Mouse (Mus musculus): Measurements from ENCODE around the gene Astl. TPM values are rescaled to one million over a fixed set of nuclear protein-coding genes. Genes with fewer than 3 reads are reported as not detected.

Astl gene
- polyA plus RNA-seq, 1 experiment from 2014 or later: not detected

DNA sequence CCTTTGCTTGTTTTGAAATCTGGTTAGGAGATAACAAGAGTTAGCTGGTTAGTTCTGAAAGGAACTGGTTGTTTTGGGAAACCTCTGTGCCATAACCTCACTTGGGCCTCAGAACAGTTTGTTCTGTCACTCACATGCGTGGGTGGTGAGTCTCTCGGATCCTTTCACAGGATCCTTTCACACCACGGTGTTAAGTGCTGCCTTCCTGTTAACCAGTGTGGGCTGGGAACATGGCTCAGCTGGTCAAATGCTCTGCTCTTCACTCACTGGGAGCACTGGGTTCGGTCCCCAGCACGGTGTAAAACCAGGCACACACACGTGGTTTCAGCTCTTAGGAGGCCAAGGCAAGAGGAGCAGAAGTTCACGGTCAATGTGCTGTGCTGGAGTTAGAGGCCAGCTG is 14.0 kb upstream of the Astl start:
- Histone ChIP-seq H3K9ac (no peak overlapping the region), H3K9me3 (replicated peaks) (no peaks in the 10 kb centered on the region), H3K4me3 (replicated peaks) (no peak overlapping the region), H3K36me3 (no peaks in the 10 kb centered on the region), H3K4me2 (no peak overlapping the region), H3K27ac (no peak overlapping the region), H3K27me3 (no peaks in the 10 kb centered on the region), H3K4me1 (replicated peaks) (peaks cover 23% of the 10 kb centered on the region)
- no peak for ATAC-seq (ENCODE audit: low read depth)
- 43% methylated on average over 7 of the region's 7 CpGs for WGBS (ENCODE audit: insufficient replicate concordance)
- DNase-seq: no peak

DNA sequence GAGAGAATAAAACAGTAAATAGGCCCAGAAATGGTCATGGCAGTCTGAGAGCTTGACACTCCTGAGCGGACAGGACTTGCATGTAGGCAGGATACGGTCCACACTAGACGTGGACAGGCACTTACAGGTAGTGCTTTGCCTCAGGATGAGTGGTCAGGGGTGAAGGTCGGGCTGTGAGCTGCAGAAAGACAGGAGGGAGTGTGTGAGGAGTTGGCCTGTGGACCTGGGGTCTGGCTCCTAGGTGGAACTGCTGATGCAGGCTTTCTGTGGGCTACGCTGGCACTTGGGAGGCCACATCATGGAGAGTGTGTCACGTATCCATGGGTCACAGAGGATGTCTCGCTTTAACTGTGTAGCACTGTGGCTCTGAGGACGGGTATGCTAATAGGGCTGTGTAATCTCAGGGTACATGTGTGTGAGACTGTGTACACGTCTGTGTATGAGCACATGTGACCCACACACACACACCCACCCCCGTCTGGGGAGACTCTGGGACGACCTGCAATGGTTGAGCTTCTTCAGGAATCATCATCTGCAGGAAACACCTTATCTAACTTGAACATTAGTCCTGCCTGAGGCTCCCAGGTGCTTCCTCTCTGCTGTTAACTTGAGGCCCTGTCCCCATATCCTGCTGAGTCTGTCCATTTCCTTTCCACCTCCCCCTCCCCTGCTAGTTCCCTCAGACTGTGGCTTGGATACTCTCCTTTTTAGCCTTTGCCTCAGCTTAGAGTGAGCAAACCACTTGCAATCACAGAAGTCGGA is 10.2 kb upstream of the Astl start:
- no peak overlapping the region for H3K4me3 ChIP-seq (replicated peaks)
- peak overlapping the region; percentile 22; the same call in 1 of the 2 replicates for H3K9ac ChIP-seq
- no peaks in the 10 kb centered on the region for H3K36me3 ChIP-seq
- WGBS (ENCODE audit: insufficient replicate concordance): 32% methylated on average over 12 of the region's 12 CpGs
- peaks cover 6% of the 10 kb centered on the region; the same call in 1 of the 2 replicates for H3K27me3 ChIP-seq
- DNase-seq: peak; percentile 27
- ATAC-seq (ENCODE audit: low read depth): peak; percentile 65
- peaks cover 36% of the 10 kb centered on the region for H3K4me1 ChIP-seq (replicated peaks)
- peak overlapping the region; percentile 13; the same call in 1 of the 2 replicates for H3K27ac ChIP-seq
- H3K9me3 ChIP-seq (replicated peaks): no peaks in the 10 kb centered on the region
- no peak overlapping the region for H3K4me2 ChIP-seq

DNA sequence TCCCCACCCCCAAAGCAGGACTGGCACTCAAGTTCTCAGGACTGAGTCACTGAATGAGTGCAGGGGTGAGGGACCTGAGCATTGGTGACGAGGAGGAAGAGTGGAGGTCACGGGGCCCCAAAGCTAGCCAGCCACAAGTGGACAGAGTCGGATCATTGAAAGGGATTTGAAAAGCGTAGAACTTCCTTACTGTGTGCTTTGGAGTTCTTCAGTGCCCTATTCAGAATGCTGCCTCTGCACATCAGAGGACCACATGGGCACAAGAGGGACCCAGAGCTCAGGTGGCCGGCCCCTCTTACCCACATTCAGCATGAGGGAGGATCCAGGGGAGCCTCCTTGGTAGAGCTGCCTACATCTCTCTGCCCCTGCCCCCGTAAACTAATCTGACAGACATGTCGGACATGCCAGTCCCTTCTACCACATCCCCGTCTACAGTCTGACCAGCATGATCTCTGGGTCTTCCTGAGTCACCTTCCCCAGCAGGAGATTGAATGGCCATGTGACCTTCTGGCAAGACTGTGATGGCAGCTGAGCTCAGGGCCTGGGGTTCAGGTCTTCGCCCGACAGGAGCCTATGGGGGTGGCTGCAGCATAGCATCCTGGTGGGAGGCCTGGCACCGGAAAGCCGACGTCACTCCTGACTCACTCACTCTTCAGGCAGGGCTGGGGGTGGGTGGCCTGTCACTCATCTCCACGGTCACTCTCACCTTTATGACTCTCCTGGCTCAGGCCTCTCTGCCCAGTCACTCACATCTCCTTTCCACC is 5.5 kb upstream of the Astl start:
- no peaks in the 10 kb centered on the region for H3K36me3 ChIP-seq
- no peak overlapping the region for H3K9ac ChIP-seq
- peaks cover 43% of the 10 kb centered on the region for H3K27me3 ChIP-seq
- no peaks in the 10 kb centered on the region for H3K9me3 ChIP-seq (replicated peaks)
- 53% methylated on average over 14 of the region's 14 CpGs for WGBS (ENCODE audit: insufficient replicate concordance)
- peaks cover 72% of the 10 kb centered on the region for H3K4me1 ChIP-seq (replicated peaks)
- DNase-seq (no peak), ATAC-seq (ENCODE audit: low read depth) (no peak)
- H3K4me2 ChIP-seq: no peak overlapping the region
- no peak overlapping the region for H3K4me3 ChIP-seq (replicated peaks)
- no peak overlapping the region for H3K27ac ChIP-seq

- Histone ChIP-seq H3K9me3 (replicated peaks) (no peaks in the 10 kb centered on the region), H3K4me3 (replicated peaks) (no peak overlapping the region), H3K4me1 (replicated peaks) (peaks cover 66% of the 10 kb centered on the region), H3K27me3 (peaks cover 43% of the 10 kb centered on the region), H3K4me2 (no peak overlapping the region), H3K36me3 (no peaks in the 10 kb centered on the region), H3K27ac (no peak overlapping the region), H3K9ac (no peak overlapping the region)
- DNase-seq: no peak
- 41% methylated on average over 5 of the region's 5 CpGs for WGBS (ENCODE audit: insufficient replicate concordance)
- no peak for ATAC-seq (ENCODE audit: low read depth)
Observed at GRCm38 (mm10) chr2:127333945-127334603, 4.4 kb upstream of the Astl start.

GRCm38 (mm10) chr2:127335078-127335541 is 3.3 kb upstream of the Astl start:
- Histone ChIP-seq H3K4me2 (no peak overlapping the region; the same call in 1 of the 2 replicates), H3K36me3 (no peaks in the 10 kb centered on the region), H3K4me3 (replicated peaks) (no peak overlapping the region), H3K4me1 (replicated peaks) (peaks cover 57% of the 10 kb centered on the region), H3K9me3 (replicated peaks) (no peaks in the 10 kb centered on the region), H3K27ac (no peak overlapping the region), H3K27me3 (peaks cover 43% of the 10 kb centered on the region), H3K9ac (no peak overlapping the region)
- DNase-seq (no peak), ATAC-seq (ENCODE audit: low read depth) (no peak)
- WGBS (ENCODE audit: insufficient replicate concordance): 17% methylated on average over 11 of the region's 11 CpGs

- peak within 1 kb of the TSS; percentile 81 for H3K4me2 ChIP-seq
- H3K27ac ChIP-seq: peak within 1 kb of the TSS; percentile 36; the same call in 1 of the 2 replicates
- peak within 1 kb of the TSS; percentile 64 for H3K4me3 ChIP-seq (replicated peaks)
- peak within 1 kb of the TSS; percentile 70 for H3K9ac ChIP-seq
- ATAC-seq (ENCODE audit: low read depth) (peak; percentile 76), DNase-seq (peak; percentile 59)
- peaks cover 43% of the 10 kb centered on the region for H3K27me3 ChIP-seq
- no peaks in the 10 kb centered on the region for H3K36me3 ChIP-seq
- no peaks in the 10 kb centered on the region for H3K9me3 ChIP-seq (replicated peaks)
- under 1% methylated on average over 70 of the region's 76 CpGs for WGBS (ENCODE audit: insufficient replicate concordance)
- peaks cover 57% of the 10 kb centered on the region for H3K4me1 ChIP-seq (replicated peaks)
Observed at GRCm38 (mm10) chr2:127335767-127336496, 2.5 kb upstream of the Astl start, which contains the start of gene Dusp2. TSS of gene Dusp2 (plus strand) at chr2:127336159.

- peak overlapping the region; percentile 36; the same call in 1 of the 2 replicates for H3K27ac ChIP-seq
- peak overlapping the region; percentile 81 for H3K4me2 ChIP-seq
- peak overlapping the region; percentile 64 for H3K4me3 ChIP-seq (replicated peaks)
- H3K27me3 ChIP-seq: peaks cover 43% of the 10 kb centered on the region
- H3K9ac ChIP-seq: peak overlapping the region; percentile 70
- ATAC-seq (ENCODE audit: low read depth) (no peak), DNase-seq (no peak)
- no peaks in the 10 kb centered on the region for H3K36me3 ChIP-seq
- H3K9me3 ChIP-seq (replicated peaks): no peaks in the 10 kb centered on the region
- WGBS (ENCODE audit: insufficient replicate concordance): 1% methylated on average over 33 of the region's 33 CpGs
- peaks cover 57% of the 10 kb centered on the region for H3K4me1 ChIP-seq (replicated peaks)
Observed at GRCm38 (mm10) chr2:127336497-127336832, 2.0 kb upstream of the Astl start.

- no peaks in the 10 kb centered on the region for H3K36me3 ChIP-seq
- peak overlapping the region; percentile 64 for H3K4me3 ChIP-seq (replicated peaks)
- H3K27ac ChIP-seq: 0 out of 2 replicates have a peak overlapping the region, but pooled peaks have one; percentile 2
- H3K4me2 ChIP-seq: peak overlapping the region; percentile 81
- peaks cover 43% of the 10 kb centered on the region for H3K27me3 ChIP-seq
- peak overlapping the region; percentile 70 for H3K9ac ChIP-seq
- 14% methylated on average over 5 of the region's 5 CpGs for WGBS (ENCODE audit: insufficient replicate concordance)
- DNase-seq: no peak
- no peak for ATAC-seq (ENCODE audit: low read depth)
- peaks cover 57% of the 10 kb centered on the region for H3K4me1 ChIP-seq (replicated peaks)
- no peaks in the 10 kb centered on the region for H3K9me3 ChIP-seq (replicated peaks)
Observed at GRCm38 (mm10) chr2:127336885-127337284, 1.6 kb upstream of the Astl start.

DNA sequence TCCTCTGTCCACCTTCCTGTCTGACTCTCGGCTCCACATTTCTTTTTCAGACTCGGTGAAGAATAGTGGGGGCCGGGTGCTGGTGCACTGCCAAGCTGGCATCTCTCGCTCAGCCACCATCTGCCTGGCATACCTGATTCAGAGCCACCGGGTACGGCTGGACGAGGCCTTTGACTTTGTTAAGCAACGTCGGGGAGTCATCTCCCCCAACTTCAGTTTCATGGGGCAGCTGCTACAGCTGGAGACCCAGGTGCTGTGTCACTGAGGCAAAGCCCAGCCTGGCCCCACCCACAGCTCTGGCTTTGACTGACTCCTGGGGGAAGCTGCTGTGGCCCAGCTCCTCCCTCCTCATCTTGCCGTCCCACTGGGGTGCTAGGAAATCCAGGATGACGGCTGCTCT is 908 bp upstream of the Astl start:
- DNase-seq (no peak), ATAC-seq (ENCODE audit: low read depth) (peak; percentile 20; the same call in 1 of the 2 replicates)
- H3K27ac ChIP-seq: peak overlapping the region; percentile 2; the same call in 1 of the 2 replicates
- 17% methylated on average over 11 of the region's 11 CpGs for WGBS (ENCODE audit: insufficient replicate concordance)
- no peaks in the 10 kb centered on the region for H3K36me3 ChIP-seq
- peak overlapping the region; percentile 70; the same call in 1 of the 2 replicates for H3K9ac ChIP-seq
- peaks cover 57% of the 10 kb centered on the region for H3K4me1 ChIP-seq (replicated peaks)
- H3K4me2 ChIP-seq: peak overlapping the region; percentile 81
- H3K9me3 ChIP-seq (replicated peaks): no peaks in the 10 kb centered on the region
- peak overlapping the region; percentile 64 for H3K4me3 ChIP-seq (replicated peaks)
- peaks cover 43% of the 10 kb centered on the region for H3K27me3 ChIP-seq

- peaks cover 52% of the 10 kb centered on the region for H3K4me1 ChIP-seq (replicated peaks)
- no peak for ATAC-seq (ENCODE audit: low read depth)
Observed at GRCm38 (mm10) chr2:127338012-127338411, 427 bp upstream of the Astl start.

More at GRCm38 (mm10) chr2:127338012-127338411, 427 bp upstream of the Astl start:
- Histone ChIP-seq H3K9ac (no peak overlapping the region), H3K27me3 (peaks cover 40% of the 10 kb centered on the region), H3K4me3 (replicated peaks) (peak overlapping the region; percentile 64), H3K9me3 (replicated peaks) (no peaks in the 10 kb centered on the region), H3K4me2 (peak overlapping the region; percentile 81), H3K27ac (no peak overlapping the region), H3K36me3 (no peaks in the 10 kb centered on the region)
- WGBS (ENCODE audit: insufficient replicate concordance): 47% methylated on average over 7 of the region's 7 CpGs
- no peak for DNase-seq

Measured in liver, embryonic 13.5 days (tissue).